Mouse (Mus musculus) neutrophil, adult 59 days (primary cell): ENCODE measurements around the gene Klk12. TPM values are rescaled to one million over a fixed set of nuclear protein-coding genes. Genes with fewer than 3 reads are reported as not detected.

ENCODE experiments used
- total RNA-seq, 2 experiments: library from RNA; stranded (reverse); gene quantifications; 1 replicate in 1 of 2; 2 replicates in 1 of 2; pipeline ENCODE4 v1.2.4; 2023

Klk12 gene
- not detected for total RNA-seq

GRCm38 (mm10) chr7:43768597-43768996 lies at the start of gene Klk12:
TSS of gene Klk12 (plus strand) at chr7:43768897.

DNA sequence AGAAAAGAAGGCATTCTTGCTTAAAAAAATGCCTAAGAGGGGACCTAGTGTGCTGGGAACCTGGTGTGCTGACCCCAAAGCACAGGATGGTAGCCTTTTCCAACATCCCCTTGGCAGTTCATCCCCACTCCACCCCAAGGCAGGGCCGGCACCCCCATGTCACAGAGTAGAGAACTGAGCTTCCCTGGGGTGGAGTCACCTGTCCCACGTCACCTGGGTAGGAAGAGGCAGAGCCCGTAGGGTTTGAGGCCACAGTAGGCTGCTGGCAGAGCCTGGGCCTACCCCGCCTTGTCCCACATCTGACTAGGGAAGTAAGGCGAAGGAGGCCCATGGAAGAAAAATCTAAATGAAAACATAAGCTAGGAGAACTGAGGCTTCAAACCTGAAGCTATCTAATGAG lies 5.7 kb downstream of the Klk12 start, which contains the start of gene Klk11:
Gene Klk11, plus strand, starts transcription at position 241 of the 400 bp plus-strand sequence.

GRCm38 (mm10) chr7:43780746-43781145 lies 12.0 kb downstream of the Klk12 start, which contains the start of gene Klk10:
TSS of gene Klk10 (plus strand) at chr7:43781035.

DNA sequence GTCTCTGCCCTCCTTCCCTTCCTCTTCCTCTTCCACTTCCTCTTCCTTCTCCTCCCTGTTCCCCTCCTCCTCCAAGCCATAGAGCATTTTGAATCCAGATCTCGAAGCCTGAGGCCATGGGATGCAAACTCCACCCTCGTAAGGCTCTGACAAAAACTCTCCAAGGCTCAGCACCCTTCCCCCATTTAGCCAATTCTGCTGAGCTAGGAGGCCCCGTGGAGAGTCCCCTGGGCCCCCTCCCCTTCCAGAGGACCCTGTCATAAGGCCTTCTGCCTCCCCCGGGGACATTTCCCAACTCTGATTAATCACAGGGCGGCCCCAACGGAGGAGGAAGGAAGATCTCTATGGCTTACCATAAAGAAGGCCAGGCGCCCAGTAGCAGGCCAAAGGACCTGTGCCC lies 22.9 kb downstream of the Klk12 start, which contains the start of gene Klk9:
Gene Klk9, plus strand, starts transcription at position 301 of the 400 bp plus-strand sequence.

GRCm38 (mm10) chr7:43797333-43797769 lies 28.7 kb downstream of the Klk12 start, which contains the start of gene Klk8:
TSS of gene Klk8 (plus strand) at chr7:43797577.

GRCm38 (mm10) chr7:43810994-43811393 lies 42.3 kb downstream of the Klk12 start, which contains the start of gene Klk7:
TSS of gene Klk7 (plus strand) at chr7:43811294.

Other genes with a start within 250 kb of the Klk12 start
- 100 to 1,000 TPM; 465 to 478 TPM for gene Cd33, start 224.5 kb upstream of the Klk12 start, total RNA-seq
- 1 to 10 TPM; 2.5 to 3.0 TPM for gene Zfp658, start 206.6 kb upstream of the Klk12 start, total RNA-seq
- gene Zfp719, start 189.3 kb upstream of the Klk12 start, total RNA-seq: 10 to 100 TPM; 10.9 to 12.6 TPM
- gene Zfp819, start 161.7 kb upstream of the Klk12 start, total RNA-seq: under 1 TPM; 0.62 to 0.78 TPM
- gene Ceacam18, start 134.2 kb upstream of the Klk12 start, total RNA-seq: not detected
- 100 to 1,000 TPM; 152 to 169 TPM for gene Siglece, start 108.7 kb upstream of the Klk12 start, total RNA-seq
- 1 to 10 TPM; 2.7 to 4.6 TPM for gene Ctu1, start 96.9 kb upstream of the Klk12 start, total RNA-seq
- not detected for gene Klk14, start 78.5 kb upstream of the Klk12 start, total RNA-seq
- gene Klk13, start 56.3 kb upstream of the Klk12 start, total RNA-seq: not detected
- gene Klk11, start 5.7 kb downstream of the Klk12 start, total RNA-seq: not detected
- gene Klk10, start 12.1 kb downstream of the Klk12 start, total RNA-seq: not detected
- not detected for gene Klk9, start 23.0 kb downstream of the Klk12 start, total RNA-seq
- 1 to 10 TPM; 2.1 to 4.1 TPM for gene Klk8, start 28.7 kb downstream of the Klk12 start, total RNA-seq
- not detected for gene Klk7, start 42.4 kb downstream of the Klk12 start, total RNA-seq
- gene Klk6, start 55.6 kb downstream of the Klk12 start, total RNA-seq: not detected
- not detected for gene Klk5, start 73.1 kb downstream of the Klk12 start, total RNA-seq
- gene Klk4, start 112.3 kb downstream of the Klk12 start, total RNA-seq: not detected
- not detected for gene Klk15, start 164.8 kb downstream of the Klk12 start, total RNA-seq
- not detected for gene Klk1b8, start 181.8 kb downstream of the Klk12 start, total RNA-seq
- gene Klk1b1, start 197.9 kb downstream of the Klk12 start, total RNA-seq: not detected
- gene Klk1b9, start 207.2 kb downstream of the Klk12 start, total RNA-seq: not detected
- gene Klk1b11, start 227.0 kb downstream of the Klk12 start, total RNA-seq: not detected
- gene Klk1b26, start 243.3 kb downstream of the Klk12 start, total RNA-seq: not detected